In genomic region chr14:59200711-59201603, GRCm38 (mm10) we compare ENCODE assay signal across 7 mouse cellular contexts. TPM values are rescaled to one million over a fixed set of nuclear protein-coding genes. Genes with fewer than 3 reads are reported as not detected.
DNase-seq lines count a peak whose midpoint lies in the region; ATAC-seq and TF ChIP-seq lines count a peak whose summit lies in the region.

Rcbtb1 (plus strand) TSS chr14:59201209.

- WGBS in embryonic facial prominence, embryonic 10.5 days = under 1% methylated on average over 96 of the region's 96 CpGs
- WGBS in intestine, postnatal 0 days = under 1% methylated on average over 91 of the region's 96 CpGs
- WGBS in midbrain, embryonic 12.5 days = under 1% methylated on average over 79 of the region's 96 CpGs
- under 1% methylated on average over 95 of the region's 96 CpGs for WGBS in small intestine, adult 2 months

- peak; percentile 95 for DNase-seq in adrenal gland, postnatal 10 days
- peak; percentile 97 for DNase-seq in embryonic facial prominence, embryonic 10.5 days (ENCODE audit: low spot score)
- no peak for DNase-seq in gonadal fat pad, adult 2 months (ENCODE audit: low read depth)
- DNase-seq in left cerebral cortex, postnatal 4 days = peak; percentile 92

- peak within 1 kb of the TSS; percentile 85 for H3K4me2 ChIP-seq in intestine, postnatal 0 days (replicated peaks; ENCODE audit: low read depth)
- peak within 1 kb of the TSS; percentile 60 for H3K4me2 ChIP-seq in midbrain, embryonic 12.5 days (replicated peaks)

- peak within 1 kb of the TSS; percentile 92 for H3K4me3 ChIP-seq in embryonic facial prominence, embryonic 10.5 days
- peak within 1 kb of the TSS; percentile 88 for H3K4me3 ChIP-seq in intestine, postnatal 0 days (ENCODE audit: low read depth, low read length)
- H3K4me3 ChIP-seq in midbrain, embryonic 12.5 days = peak within 1 kb of the TSS; percentile 83
- peak within 1 kb of the TSS; percentile 89 for H3K4me3 ChIP-seq in small intestine, adult 2 months (ENCODE audit: low read depth, low read length)

- no peaks in the 10 kb centered on the region for H3K9me3 ChIP-seq in embryonic facial prominence, embryonic 10.5 days
- no peaks in the 10 kb centered on the region for H3K9me3 ChIP-seq in intestine, postnatal 0 days (ENCODE audit: control insufficient read depth)
- H3K9me3 ChIP-seq in midbrain, embryonic 12.5 days = no peaks in the 10 kb centered on the region

- intact Hi-C loops in left cerebral cortex, postnatal 4 days (cut with DNase I) = no loop called here

- H3K9ac ChIP-seq in intestine, postnatal 0 days (ENCODE audit: low read depth, low read length) = peak within 1 kb of the TSS; percentile 96
- H3K9ac ChIP-seq in midbrain, embryonic 12.5 days (replicated peaks) = peak within 1 kb of the TSS; percentile 93

- H3K4me1 ChIP-seq in embryonic facial prominence, embryonic 10.5 days = peaks cover 42% of the 10 kb centered on the region
- H3K4me1 ChIP-seq in intestine, postnatal 0 days (replicated peaks; ENCODE audit: control insufficient read depth, insufficient read depth, low read length) = peaks cover 5% of the 10 kb centered on the region
- peaks cover 34% of the 10 kb centered on the region for H3K4me1 ChIP-seq in midbrain, embryonic 12.5 days
- no peaks in the 10 kb centered on the region; the same call in none of the 2 replicates for H3K4me1 ChIP-seq in small intestine, adult 2 months (ENCODE audit: control insufficient read depth, insufficient read depth, insufficient read length, low read length)

- peak; percentile 86 for TF ChIP-seq CTCF in intestine, postnatal 0 days (IDR thresholded peaks at IDR 0.05; ENCODE audit: low read depth)
- TF ChIP-seq CTCF in small intestine, adult 2 months (IDR thresholded peaks at IDR 0.05; ENCODE audit: extremely low read depth, insufficient read length, insufficient replicate concordance, low read depth, low read length) = no peak; the same call in 1 of the 2 replicates

- TF ChIP-seq POLR2A in small intestine, adult 2 months (IDR thresholded peaks at IDR 0.05; ENCODE audit: low read depth, low read length) = peak; percentile 90

- H3K36me3 ChIP-seq in embryonic facial prominence, embryonic 10.5 days (replicated peaks) = no peaks in the 10 kb centered on the region
- H3K36me3 ChIP-seq in intestine, postnatal 0 days (ENCODE audit: control insufficient read depth, insufficient read depth) = no peaks in the 10 kb centered on the region
- no peaks in the 10 kb centered on the region for H3K36me3 ChIP-seq in midbrain, embryonic 12.5 days
- H3K36me3 ChIP-seq in small intestine, adult 2 months (ENCODE audit: control insufficient read depth, insufficient read depth, low read length) = no peaks in the 10 kb centered on the region

- peak; percentile 92 for ATAC-seq in intestine, postnatal 0 days
- peak; percentile 95 for ATAC-seq in midbrain, embryonic 12.5 days (ENCODE audit: low FRiP score, low read depth)

- H3K27ac ChIP-seq in embryonic facial prominence, embryonic 10.5 days (replicated peaks) = peak within 1 kb of the TSS; percentile 98
- peak within 1 kb of the TSS; percentile 99 for H3K27ac ChIP-seq in intestine, postnatal 0 days (ENCODE audit: low read depth, low read length)
- H3K27ac ChIP-seq in midbrain, embryonic 12.5 days (replicated peaks) = peak within 1 kb of the TSS; percentile 98
- peak within 1 kb of the TSS; percentile 92 for H3K27ac ChIP-seq in small intestine, adult 2 months (ENCODE audit: insufficient read depth, low read depth, low read length)

- H3K27me3 ChIP-seq in embryonic facial prominence, embryonic 10.5 days (replicated peaks; ENCODE audit: low read depth, poor library complexity, severe bottlenecking) = no peaks in the 10 kb centered on the region
- no peaks in the 10 kb centered on the region for H3K27me3 ChIP-seq in intestine, postnatal 0 days (replicated peaks; ENCODE audit: control insufficient read depth, insufficient read depth, low read length)
- no peaks in the 10 kb centered on the region for H3K27me3 ChIP-seq in midbrain, embryonic 12.5 days
- H3K27me3 ChIP-seq in small intestine, adult 2 months (ENCODE audit: control insufficient read depth, insufficient read depth, low read length) = no peaks in the 10 kb centered on the region

RNA-seq across cellular contexts. Expression of gene Rcbtb1, which starts in this region (rescaled TPM):
- total RNA-seq in adrenal gland, postnatal 10 days (2021) = 10 to 100 TPM; 26.6 to 32.9 TPM
- 121 and 123 TPM in 2 replicates for polyA plus RNA-seq in embryonic facial prominence, embryonic 10.5 days (2016; fragmentation: Nextera tagmentation; extraction: Ambion mirVana)
- polyA plus RNA-seq in gonadal fat pad, adult 2 months (2012; rRNA removed) = 21.8 and 29.0 TPM in 2 replicates
- 29.1 and 36.1 TPM in 2 replicates for polyA plus RNA-seq in intestine, postnatal 0 days (2015; fragmentation: Nextera tagmentation; extraction: Ambion mirVana)
- 10 to 100 TPM; 43.7 to 48.6 TPM for total RNA-seq in left cerebral cortex, postnatal 4 days (2021)
- 121 and 122 TPM in 2 replicates for polyA plus RNA-seq in midbrain, embryonic 12.5 days (2016; fragmentation: Nextera tagmentation; extraction: Ambion mirVana)
- polyA plus RNA-seq in small intestine, adult 2 months (2012; rRNA removed) = 12.1 and 21.0 TPM in 2 replicates
